Mouse (Mus musculus) kidney, adult 2 months (tissue): ENCODE data around the gene Prss34. TPM values are rescaled to one million over a fixed set of nuclear protein-coding genes. Genes with fewer than 3 reads are reported as not detected.
A peak's percentile ranks its signal among the peaks of the same experiment; 100 is the strongest.

Experiments
- DNase-seq: peaks from one replicate; pipeline ENCODE4 v3.0.0; 2021
- H3K27ac ChIP-seq: fragments of 200-500 bp; 2 replicates; pipeline ENCODE4 v1.5.1; 2012; ENCODE audit warnings: low read depth, low read length, control low read depth, inconsistent platforms; ENCODE audit not compliant: insufficient read depth
- H3K27me3 ChIP-seq: fragments of 200-500 bp; replicated peaks from 2 replicates; pipeline ENCODE4 v1.6.1; 2012; ENCODE audit warnings: mild to moderate bottlenecking, moderate library complexity, low read length, inconsistent platforms; ENCODE audit not compliant: control insufficient read depth, insufficient read depth
- H3K36me3 ChIP-seq: fragments of 200-500 bp; 2 replicates; pipeline ENCODE4 v1.6.1; 2012; ENCODE audit warnings: mild to moderate bottlenecking, moderate library complexity, low read length, inconsistent platforms; ENCODE audit not compliant: control insufficient read depth, insufficient read depth
- H3K4me1 ChIP-seq: fragments of 200-500 bp; 2 replicates; pipeline ENCODE4 v1.6.1; 2011; ENCODE audit warnings: low read length; ENCODE audit not compliant: control insufficient read depth, insufficient read depth
- H3K4me3 ChIP-seq: fragments of 200-500 bp; 2 replicates; pipeline ENCODE4 v1.5.1; 2011; ENCODE audit warnings: mild to moderate bottlenecking, low read depth, low read length, control low read depth; ENCODE audit not compliant: insufficient read depth
- CTCF ChIP-seq: fragments of 200-500 bp; conservative IDR thresholded peaks from 2 replicates; pipeline ENCODE4 v1.5.1; 2011; ENCODE audit warnings: low read depth, mild to moderate bottlenecking, control low read depth, low read length, moderate library complexity, mixed read lengths; ENCODE audit not compliant: insufficient read depth, insufficient read length
- POLR2A ChIP-seq: fragments of 200-500 bp; IDR thresholded peaks from one replicate; pipeline ENCODE4 v1.6.1; 2011; ENCODE audit warnings: low read depth, low read length, control low read depth
- WGBS: fragments of 180-500 bp; shearing (Covaris S2); methylation state at CpG from one replicate; pipeline ENCODE4 v1.1.7; 2018; 5-methylcytosine and 5-hydroxymethylcytosine counted together
- polyA plus RNA-seq: library from polyadenylated mRNA; depleted of rRNA; stranded (reverse); fragments of >200 nt; gene quantifications from 2 replicates; pipeline ENCODE4 v1.2.3, GENCODE M21; 2012; rRNA removed

Prss34 gene
- not detected in 2 replicates for polyA plus RNA-seq

- H3K27me3 ChIP-seq: no peaks in the 10 kb centered on the region
- H3K27ac ChIP-seq: no peak within 1 kb of the TSS
- DNase-seq: no peak
- no peaks in the 10 kb centered on the region for H3K36me3 ChIP-seq
- WGBS: 77% methylated on average over 5 of the region's 5 CpGs
- no peaks in the 10 kb centered on the region for H3K4me1 ChIP-seq
- no peak within 1 kb of the TSS for H3K4me3 ChIP-seq
- TF ChIP-seq POLR2A: no peak
- TF ChIP-seq CTCF: no peak
Measured at GRCm38 (mm10) chr17:25298094-25298493, at the start of gene Prss34. Gene Prss34 (plus strand): TSS chr17:25298394.

- no peak for TF ChIP-seq CTCF
- TF ChIP-seq POLR2A: no peak
- Histone ChIP-seq H3K27ac (no peak overlapping the region), H3K27me3 (no peaks in the 10 kb centered on the region), H3K36me3 (no peaks in the 10 kb centered on the region), H3K4me1 (no peaks in the 10 kb centered on the region), H3K4me3 (no peak overlapping the region)
- WGBS: 64% methylated on average over 8 of the region's 8 CpGs
- DNase-seq: no peak
Measured at GRCm38 (mm10) chr17:25250181-25250835, 47.9 kb upstream of the Prss34 start.

GRCm38 (mm10) chr17:25252643-25253042 is 45.6 kb upstream of the Prss34 start:
- no peaks in the 10 kb centered on the region for H3K27me3 ChIP-seq
- no peak for DNase-seq
- TF ChIP-seq POLR2A (no peak), CTCF (no peak)
- no peak overlapping the region for H3K4me3 ChIP-seq
- no peak overlapping the region for H3K27ac ChIP-seq
- no peaks in the 10 kb centered on the region for H3K4me1 ChIP-seq
- 50% methylated on average over 3 of the region's 3 CpGs for WGBS
- H3K36me3 ChIP-seq: no peaks in the 10 kb centered on the region

- DNase-seq: no peak
- H3K36me3 ChIP-seq: no peaks in the 10 kb centered on the region
- TF ChIP-seq POLR2A (no peak), CTCF (no peak)
- H3K4me1 ChIP-seq: no peaks in the 10 kb centered on the region
- H3K27ac ChIP-seq: no peak overlapping the region
- 39% methylated on average over 10 of the region's 10 CpGs for WGBS
- no peaks in the 10 kb centered on the region for H3K27me3 ChIP-seq
- H3K4me3 ChIP-seq: no peak overlapping the region
Measured at GRCm38 (mm10) chr17:25253760-25254159, 44.4 kb upstream of the Prss34 start.

GRCm38 (mm10) chr17:25255110-25255509 is 43.1 kb upstream of the Prss34 start:
- WGBS: 76% methylated on average over 2 of the region's 2 CpGs
- no peak overlapping the region for H3K27ac ChIP-seq
- no peaks in the 10 kb centered on the region for H3K4me1 ChIP-seq
- TF ChIP-seq CTCF (no peak), POLR2A (no peak)
- H3K4me3 ChIP-seq: no peak overlapping the region
- no peak for DNase-seq
- no peaks in the 10 kb centered on the region for H3K36me3 ChIP-seq
- H3K27me3 ChIP-seq: no peaks in the 10 kb centered on the region

GRCm38 (mm10) chr17:25256140-25256754 is 41.9 kb upstream of the Prss34 start, which contains the start of gene Baiap3:
Gene Baiap3 (minus strand): TSS chr17:25256364.
- no peak for DNase-seq
- Histone ChIP-seq H3K27me3 (no peaks in the 10 kb centered on the region), H3K27ac (no peak within 1 kb of the TSS), H3K4me3 (peak within 1 kb of the TSS; percentile 30), H3K4me1 (no peaks in the 10 kb centered on the region), H3K36me3 (no peaks in the 10 kb centered on the region)
- 3% methylated on average over 35 of the region's 35 CpGs for WGBS
- no peak for TF ChIP-seq POLR2A
- TF ChIP-seq CTCF: no peak

GRCm38 (mm10) chr17:25257804-25258261 is 40.4 kb upstream of the Prss34 start:
- H3K27me3 ChIP-seq: no peaks in the 10 kb centered on the region
- H3K4me3 ChIP-seq: no peak overlapping the region
- no peaks in the 10 kb centered on the region; the same call in 1 of the 2 replicates for H3K36me3 ChIP-seq
- WGBS: 50% methylated on average over 6 of the region's 6 CpGs
- DNase-seq: no peak
- no peak overlapping the region; the same call in 1 of the 2 replicates for H3K27ac ChIP-seq
- TF ChIP-seq CTCF: no peak
- TF ChIP-seq POLR2A: no peak
- no peaks in the 10 kb centered on the region for H3K4me1 ChIP-seq
